21 mouse cellular contexts compared by ENCODE assay signal in genomic region chr5:75475414-75475813, GRCm38 (mm10).
DNase-seq lines count a peak whose midpoint lies in the region; ATAC-seq lines count a peak whose summit lies in the region.
"Had no signal": no experiment of that assay in that cellular context is flagged by ENCODE, and none has a peak within 500 bp of the region (broad histone marks: within the 10 kb centered on the region; RNA-seq: fewer than 3 reads in every experiment).

No protein-coding gene starts in this region.

- H3K9me3 ChIP-seq in kidney, embryonic 15.5 days (replicated peaks): no peaks in the 10 kb centered on the region
- H3K9me3 ChIP-seq in midbrain, embryonic 11.5 days (ENCODE audit: control insufficient read depth, low read length): no peaks in the 10 kb centered on the region
- H3K9me3 ChIP-seq in midbrain, embryonic 15.5 days: no peaks in the 10 kb centered on the region
- H3K9me3 ChIP-seq: heart, embryonic 10.5 days had no signal

- no peak overlapping the region for H3K9ac ChIP-seq in kidney, embryonic 15.5 days
- no peak overlapping the region for H3K9ac ChIP-seq in midbrain, embryonic 11.5 days (ENCODE audit: low read length)
- no peak overlapping the region for H3K9ac ChIP-seq in midbrain, embryonic 15.5 days

- 0 out of 2 replicates have a peak, but pooled peaks cover 5% of the 10 kb centered on the region for H3K4me1 ChIP-seq in kidney, embryonic 15.5 days
- peaks cover 4% of the 10 kb centered on the region for H3K4me1 ChIP-seq in midbrain, embryonic 11.5 days (ENCODE audit: control insufficient read depth, insufficient read depth, low read length)
- H3K4me1 ChIP-seq in midbrain, embryonic 15.5 days: no peaks in the 10 kb centered on the region

- no peaks in the 10 kb centered on the region for H3K36me3 ChIP-seq in kidney, embryonic 15.5 days
- H3K36me3 ChIP-seq in midbrain, embryonic 11.5 days (ENCODE audit: control insufficient read depth, insufficient read depth, low read length): no peaks in the 10 kb centered on the region
- no peaks in the 10 kb centered on the region for H3K36me3 ChIP-seq in midbrain, embryonic 15.5 days (replicated peaks)
- H3K36me3 ChIP-seq: heart, embryonic 10.5 days had no signal

- H3K4me3 ChIP-seq in kidney, embryonic 15.5 days (replicated peaks): no peak overlapping the region
- H3K4me3 ChIP-seq in midbrain, embryonic 11.5 days (ENCODE audit: low read depth, low read length): no peak overlapping the region
- H3K4me3 ChIP-seq in midbrain, embryonic 15.5 days: no peak overlapping the region
- H3K4me3 ChIP-seq: heart, embryonic 10.5 days had no signal

- WGBS in kidney, embryonic 15.5 days: 32% methylated on average over 4 of the region's 4 CpGs
- 5% methylated on average over 4 of the region's 4 CpGs for WGBS in midbrain, embryonic 11.5 days
- 14% methylated on average over 4 of the region's 4 CpGs for WGBS in midbrain, embryonic 15.5 days

- H3K27ac ChIP-seq in kidney, embryonic 15.5 days: no peak overlapping the region
- no peak overlapping the region; the same call in 1 of the 2 replicates for H3K27ac ChIP-seq in midbrain, embryonic 11.5 days (ENCODE audit: low read depth, low read length)
- no peak overlapping the region for H3K27ac ChIP-seq in midbrain, embryonic 15.5 days
- H3K27ac ChIP-seq: heart, embryonic 10.5 days; hindbrain, postnatal 0 days had no signal

- no peak overlapping the region for H3K4me2 ChIP-seq in kidney, embryonic 15.5 days
- H3K4me2 ChIP-seq in midbrain, embryonic 11.5 days: no peak overlapping the region
- H3K4me2 ChIP-seq in midbrain, embryonic 15.5 days: no peak overlapping the region

- ATAC-seq in kidney, embryonic 15.5 days (replicated peaks; ENCODE audit: low FRiP score): peak; percentile 86
- ATAC-seq in midbrain, embryonic 11.5 days (ENCODE audit: low FRiP score): peak; percentile 65; the same call in 1 of the 2 replicates
- ATAC-seq in midbrain, embryonic 15.5 days (replicated peaks): no peak
- ATAC-seq: activated CD4-positive, CD25-positive, alpha-beta regulatory T cell, adult 4 months; forebrain, embryonic 14.5 days; hindbrain, postnatal 0 days; Patski had no signal

- H3K27me3 ChIP-seq in kidney, embryonic 15.5 days: no peaks in the 10 kb centered on the region
- peaks cover 42% of the 10 kb centered on the region for H3K27me3 ChIP-seq in midbrain, embryonic 11.5 days (ENCODE audit: control insufficient read depth, insufficient read depth, low read length)
- H3K27me3 ChIP-seq in midbrain, embryonic 15.5 days (replicated peaks): no peaks in the 10 kb centered on the region; the same call in 1 of the 2 replicates
- H3K27me3 ChIP-seq: CH12.LX had no signal

- intact Hi-C loops in heart, postnatal 14 days (cut with DNase I): no loop called here

- DNase-seq in heart, adult 11 months: peak; percentile 40
- no peak for DNase-seq in heart, postnatal 14 days
- DNase-seq in kidney, adult 11 months: no peak
- DNase-seq in midbrain, embryonic 11.5 days (ENCODE audit: low spot score, missing footprints): peak; percentile 88
- DNase-seq in mesoderm, embryonic 11.5 days (ENCODE audit: low read depth, low spot score): peak; percentile 29
- no peak for DNase-seq in B cell, adult 2 months
- DNase-seq: adrenal gland, postnatal 14 days; cerebellum, adult 11-12 months; cerebellum, adult 9-10 months; cerebellum, postnatal 25 days; gastrocnemius, postnatal 36 days; heart, adult 18-20 months; heart, postnatal 10 days had no signal

Comparison
In these comparisons a context has a peak if more than half of its experiments do, and no peak if none do; other contexts are left out.
1. DNase-seq: peak in heart, adult 11 months (single experiment), midbrain, embryonic 11.5 days (single experiment) and mesoderm, embryonic 11.5 days (single experiment); none in heart, postnatal 14 days (0 of 2), kidney, adult 11 months (single experiment) and B cell, adult 2 months (0 of 2).